17 mouse cellular contexts compared by ENCODE assay signal in the genomic region with DNA sequence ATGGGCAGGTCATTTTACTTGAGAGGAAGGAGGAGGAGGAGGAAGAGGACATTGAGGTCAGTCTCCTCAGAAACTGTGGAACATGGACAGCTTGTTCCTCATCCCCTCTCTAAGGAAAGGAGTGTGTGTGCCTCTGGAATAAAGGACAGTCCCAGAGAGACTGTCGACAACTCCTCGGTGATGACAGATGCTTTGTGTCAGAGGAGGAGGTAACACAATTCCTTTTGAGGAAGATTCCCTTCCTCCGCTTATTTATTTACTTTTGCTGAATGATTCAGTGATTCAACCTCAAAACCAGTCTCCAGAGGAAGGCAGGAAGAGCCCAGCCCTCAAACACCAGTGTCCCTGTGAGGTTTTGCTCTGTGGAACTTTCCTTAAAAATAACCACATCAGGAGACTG. TPM values are rescaled to one million over a fixed set of nuclear protein-coding genes. Genes with fewer than 3 reads are reported as not detected.
DNase-seq lines count a peak whose midpoint lies in the region; ATAC-seq and TF ChIP-seq lines count a peak whose summit lies in the region.
"Had no signal": no experiment of that assay in that cellular context is flagged by ENCODE, and none has a peak within 500 bp of the region (broad histone marks: within the 10 kb centered on the region; RNA-seq: fewer than 3 reads in every experiment).

No protein-coding gene starts in this region.

- intact Hi-C loops in gastrocnemius, adult 2 months (cut with DNase I) = no loop called here

- peak; percentile 86 for TF ChIP-seq EP300 in lung, postnatal 0 days (IDR thresholded peaks at IDR 0.05)

- WGBS in kidney, adult 2 months = 41% methylated on average over 3 of the region's 3 CpGs
- WGBS in kidney, embryonic 14.5 days = 21% methylated on average over 3 of the region's 3 CpGs
- 42% methylated on average over 3 of the region's 3 CpGs for WGBS in lung, postnatal 0 days
- 31% methylated on average over 3 of the region's 3 CpGs for WGBS in lung, adult 2 months
- WGBS in forebrain, postnatal 0 days = 81% methylated on average over 3 of the region's 3 CpGs

- no peak overlapping the region for H3K4me2 ChIP-seq in kidney, embryonic 14.5 days (replicated peaks; ENCODE audit: low read depth, low read length)
- no peak overlapping the region for H3K4me2 ChIP-seq in lung, postnatal 0 days (replicated peaks; ENCODE audit: low read depth, low read length)
- H3K4me2 ChIP-seq in forebrain, postnatal 0 days (ENCODE audit: low read depth) = no peak overlapping the region
- H3K4me2 ChIP-seq: heart, embryonic 13.5 days; hindbrain, embryonic 15.5 days; liver, embryonic 11.5 days; midbrain, embryonic 15.5 days had no signal

- TF ChIP-seq CTCF in gastrocnemius, adult 2 months (IDR thresholded peaks at IDR 0.05) = no peak
- no peak for TF ChIP-seq CTCF in kidney, adult 2 months (conservative IDR thresholded peaks at IDR 0.05; ENCODE audit: insufficient read depth, insufficient read length, low read depth, low read length)
- no peak for TF ChIP-seq CTCF in lung, postnatal 0 days (IDR thresholded peaks at IDR 0.05)
- TF ChIP-seq CTCF in lung, adult 2 months (IDR thresholded peaks at IDR 0.05; ENCODE audit: insufficient read depth, low read length) = no peak
- no peak for TF ChIP-seq CTCF in forebrain, postnatal 0 days (IDR thresholded peaks at IDR 0.05; ENCODE audit: low read depth)

- no peaks in the 10 kb centered on the region for H3K27me3 ChIP-seq in kidney, adult 2 months (replicated peaks; ENCODE audit: control insufficient read depth, insufficient read depth, low read length)
- no peaks in the 10 kb centered on the region for H3K27me3 ChIP-seq in kidney, embryonic 14.5 days (ENCODE audit: control insufficient read depth, insufficient read depth, low read length)
- no peaks in the 10 kb centered on the region for H3K27me3 ChIP-seq in lung, postnatal 0 days (replicated peaks; ENCODE audit: insufficient read depth, low read length)
- H3K27me3 ChIP-seq in forebrain, postnatal 0 days (ENCODE audit: insufficient read depth, low read length) = no peaks in the 10 kb centered on the region
- H3K27me3 ChIP-seq: heart, embryonic 13.5 days; hindbrain, embryonic 15.5 days; midbrain, embryonic 15.5 days had no signal

- H3K27ac ChIP-seq in gastrocnemius, adult 2 months = peak overlapping the region; percentile 66
- peak overlapping the region; percentile 91 for H3K27ac ChIP-seq in kidney, adult 2 months (ENCODE audit: insufficient read depth, low read depth, low read length)
- no peak overlapping the region for H3K27ac ChIP-seq in kidney, embryonic 14.5 days (ENCODE audit: low read depth, low read length)
- 0 out of 2 replicates have a peak overlapping the region, but pooled peaks have one; percentile 38 for H3K27ac ChIP-seq in lung, postnatal 0 days (ENCODE audit: low read length)
- H3K27ac ChIP-seq in forebrain, postnatal 0 days (ENCODE audit: low read depth, low read length) = no peak overlapping the region
- H3K27ac ChIP-seq: heart, embryonic 13.5 days; hindbrain, embryonic 15.5 days; macrophage; midbrain, embryonic 15.5 days; stomach, postnatal 0 days had no signal

- H3K4me1 ChIP-seq in kidney, adult 2 months (ENCODE audit: control insufficient read depth, insufficient read depth, low read length) = peaks cover 3% of the 10 kb centered on the region
- H3K4me1 ChIP-seq in kidney, embryonic 14.5 days (ENCODE audit: control insufficient read depth, insufficient read depth, low read length) = no peaks in the 10 kb centered on the region
- no peaks in the 10 kb centered on the region for H3K4me1 ChIP-seq in lung, postnatal 0 days (ENCODE audit: insufficient read depth, low read depth, low read length)
- H3K4me1 ChIP-seq in lung, adult 2 months (ENCODE audit: control insufficient read depth, insufficient read depth, low read length) = peaks cover 7% of the 10 kb centered on the region
- no peaks in the 10 kb centered on the region; the same call in 1 of the 2 replicates for H3K4me1 ChIP-seq in forebrain, postnatal 0 days (ENCODE audit: insufficient read depth)
- H3K4me1 ChIP-seq: hindbrain, embryonic 15.5 days; midbrain, embryonic 15.5 days had no signal

- TF ChIP-seq POLR2A in kidney, adult 2 months (IDR thresholded peaks at IDR 0.05; ENCODE audit: low read depth, low read length) = no peak
- TF ChIP-seq POLR2A in lung, adult 2 months (IDR thresholded peaks at IDR 0.05; ENCODE audit: borderline replicate concordance, extremely low read depth, low read depth, low read length) = no peak

- ATAC-seq in kidney, embryonic 14.5 days (ENCODE audit: low FRiP score, low TSS enrichment) = no peak
- ATAC-seq in lung, postnatal 0 days = peak; percentile 34
- no peak for ATAC-seq in forebrain, postnatal 0 days
- ATAC-seq: midbrain, embryonic 15.5 days had no signal

- H3K9ac ChIP-seq in kidney, embryonic 14.5 days (ENCODE audit: low read depth, low read length) = no peak overlapping the region
- H3K9ac ChIP-seq in lung, postnatal 0 days (replicated peaks; ENCODE audit: low read depth) = no peak overlapping the region
- H3K9ac ChIP-seq in forebrain, postnatal 0 days = no peak overlapping the region
- H3K9ac ChIP-seq: heart, embryonic 13.5 days; hindbrain, embryonic 15.5 days; midbrain, embryonic 15.5 days had no signal

- DNase-seq in gastrocnemius, adult 2 months = no peak
- DNase-seq in gastrocnemius, postnatal 10 days = no peak
- peak; percentile 59 for DNase-seq in kidney, adult 2 months
- peak; percentile 25 for DNase-seq in lung, postnatal 0 days (ENCODE audit: low spot score)
- DNase-seq in lung, adult 2 months = no peak
- no peak for DNase-seq in forebrain, postnatal 0 days
- DNase-seq in adrenal gland, adult 18-20 months (ENCODE audit: low spot score in 2 of 2) = no peak
- DNase-seq: cerebellum, adult 11 months; cerebellum, postnatal 36 days; thymus, postnatal 14 days had no signal

- H3K9me3 ChIP-seq in kidney, embryonic 14.5 days (ENCODE audit: control insufficient read depth, low read length) = no peaks in the 10 kb centered on the region
- no peaks in the 10 kb centered on the region for H3K9me3 ChIP-seq in lung, postnatal 0 days (ENCODE audit: low read length)
- no peaks in the 10 kb centered on the region for H3K9me3 ChIP-seq in forebrain, postnatal 0 days (ENCODE audit: low read length)
- H3K9me3 ChIP-seq: heart, embryonic 13.5 days; hindbrain, embryonic 15.5 days; midbrain, embryonic 15.5 days had no signal

- no peak overlapping the region for H3K4me3 ChIP-seq in gastrocnemius, adult 2 months
- H3K4me3 ChIP-seq in kidney, adult 2 months (ENCODE audit: insufficient read depth, low read depth, low read length) = no peak overlapping the region
- no peak overlapping the region for H3K4me3 ChIP-seq in kidney, embryonic 14.5 days (ENCODE audit: low read length)
- no peak overlapping the region for H3K4me3 ChIP-seq in lung, postnatal 0 days (ENCODE audit: low read depth, low read length)
- no peak overlapping the region for H3K4me3 ChIP-seq in lung, adult 2 months (replicated peaks; ENCODE audit: extremely low read depth, low read depth, low read length)
- no peak overlapping the region for H3K4me3 ChIP-seq in forebrain, postnatal 0 days (ENCODE audit: low read depth, low read length)
- H3K4me3 ChIP-seq: heart, embryonic 13.5 days; hindbrain, embryonic 15.5 days; midbrain, embryonic 15.5 days had no signal

- H3K36me3 ChIP-seq in kidney, adult 2 months (ENCODE audit: control insufficient read depth, insufficient read depth, low read length) = no peaks in the 10 kb centered on the region
- no peaks in the 10 kb centered on the region for H3K36me3 ChIP-seq in kidney, embryonic 14.5 days (ENCODE audit: control insufficient read depth, insufficient read depth, low read length)
- H3K36me3 ChIP-seq in lung, postnatal 0 days (ENCODE audit: insufficient read depth, low read length) = no peaks in the 10 kb centered on the region
- H3K36me3 ChIP-seq in forebrain, postnatal 0 days (ENCODE audit: insufficient read depth) = no peaks in the 10 kb centered on the region
- H3K36me3 ChIP-seq: heart, embryonic 13.5 days; hindbrain, embryonic 15.5 days; midbrain, embryonic 15.5 days had no signal

RNA-seq across cellular contexts. Expression of a gene that starts 29.9 kb away (rescaled TPM):
- total RNA-seq in gastrocnemius, adult 2 months (2021) = 10 to 100 TPM; 71.5 to 81.6 TPM
- total RNA-seq in gastrocnemius, postnatal 10 days (2021) = 100 to 1,000 TPM; 104 to 106 TPM
- polyA plus RNA-seq in kidney, adult 2 months (2012; rRNA removed) = 609 and 859 TPM in 2 replicates
- 31.9 and 60.1 TPM in 2 replicates for polyA plus RNA-seq in kidney, embryonic 14.5 days (2014; fragmentation: Nextera tagmentation; extraction: Ambion mirVana)
- 207 and 208 TPM in 2 replicates for polyA plus RNA-seq in lung, postnatal 0 days (2015; fragmentation: Nextera tagmentation; extraction: Ambion mirVana)
- 259 and 473 TPM in 2 replicates for polyA plus RNA-seq in lung, adult 2 months (2012; rRNA removed)
- total RNA-seq in forebrain, postnatal 0 days (2014; rRNA removed) = 33.5 and 62.9 TPM in 2 replicates
- 17.2 and 33.6 TPM in 2 replicates for polyA plus RNA-seq in forebrain, postnatal 0 days (2015; fragmentation: Nextera tagmentation; extraction: Ambion mirVana)
- total RNA-seq in adrenal gland, adult 18-20 months (2021) = 100 to 1,000 TPM; 511 to 546 TPM

Comparison
In these comparisons a context has a peak if more than half of its experiments do, and no peak if none do; other contexts are left out.
1. DNase-seq: peak in kidney, adult 2 months (single experiment) and lung, postnatal 0 days (single experiment); none in gastrocnemius, adult 2 months (single experiment), gastrocnemius, postnatal 10 days (single experiment), lung, adult 2 months (single experiment), forebrain, postnatal 0 days (single experiment) and adrenal gland, adult 18-20 months (0 of 2).
2. H3K27ac ChIP-seq: peak in gastrocnemius, adult 2 months (single experiment), kidney, adult 2 months (single experiment) and lung, postnatal 0 days (single experiment); none in kidney, embryonic 14.5 days (single experiment) and forebrain, postnatal 0 days (single experiment).